Mouse (Mus musculus) C2C12 (cell line): ENCODE data around the gene Hoxb3.

Experiments used
- CEBPB ChIP-seq: IDR thresholded peaks from one replicate; pipeline ENCODE4 v1.6.1; 2011; ENCODE audit warnings: low read depth, mild to moderate bottlenecking, control low read depth, moderate library complexity
- CTCF ChIP-seq: IDR thresholded peaks from one replicate; pipeline ENCODE4 v1.5.1; 2011; ENCODE audit not compliant: control insufficient read depth, insufficient read depth, insufficient read length
- FOSL1 ChIP-seq: IDR thresholded peaks from one replicate; pipeline ENCODE4 v1.8.0; 2011; ENCODE audit warnings: mild to moderate bottlenecking, low read length; ENCODE audit not compliant: poor library complexity, insufficient read depth, severe bottlenecking
- MAX ChIP-seq: IDR thresholded peaks from one replicate; pipeline ENCODE4 v1.6.1; 2011; ENCODE audit warnings: mild to moderate bottlenecking, control low read depth
- MYOD1 ChIP-seq: IDR thresholded peaks from one replicate; pipeline ENCODE4 v1.6.1; 2011; ENCODE audit warnings: low read depth; ENCODE audit not compliant: control insufficient read depth, insufficient read length
- MYOG ChIP-seq: IDR thresholded peaks from one replicate; pipeline ENCODE4 v1.6.1; 2011; ENCODE audit not compliant: control insufficient read depth, insufficient read length; ENCODE audit errors: extremely low read depth
- USF1 ChIP-seq: IDR thresholded peaks from one replicate; pipeline ENCODE4 v1.6.1; 2011; ENCODE audit warnings: low read depth, mild to moderate bottlenecking, control low read depth, moderate library complexity

- TF ChIP-seq CTCF = no peak
- TF ChIP-seq MYOG = no peak
- no peak for TF ChIP-seq CEBPB
- no peak for TF ChIP-seq FOSL1
- TF ChIP-seq USF1 = no peak
- no peak for TF ChIP-seq MYOD1
- TF ChIP-seq MAX = no peak
These were observed 23.9 kb downstream of the Hoxb3 start for GRCm38 (mm10) chr11:96346916-96347520.
